Mouse (Mus musculus) testis, adult 2 months (tissue): Measurements from ENCODE around the gene Myh9.

ENCODE experiments used
- CTCF ChIP-seq: fragments of 200-500 bp; IDR thresholded peaks from 2 replicates; pipeline ENCODE4 v1.5.1; 2012; ENCODE audit warnings: low read depth, mild to moderate bottlenecking, inconsistent platforms, low read length, moderate library complexity; ENCODE audit not compliant: control insufficient read depth, insufficient read depth, insufficient replicate concordance
- POLR2A ChIP-seq: fragments of 200-500 bp; IDR thresholded peaks from 2 replicates; pipeline ENCODE4 v1.6.1; 2012; ENCODE audit warnings: low read depth, mild to moderate bottlenecking, inconsistent platforms, low read length, moderate library complexity; ENCODE audit not compliant: control insufficient read depth

DNA sequence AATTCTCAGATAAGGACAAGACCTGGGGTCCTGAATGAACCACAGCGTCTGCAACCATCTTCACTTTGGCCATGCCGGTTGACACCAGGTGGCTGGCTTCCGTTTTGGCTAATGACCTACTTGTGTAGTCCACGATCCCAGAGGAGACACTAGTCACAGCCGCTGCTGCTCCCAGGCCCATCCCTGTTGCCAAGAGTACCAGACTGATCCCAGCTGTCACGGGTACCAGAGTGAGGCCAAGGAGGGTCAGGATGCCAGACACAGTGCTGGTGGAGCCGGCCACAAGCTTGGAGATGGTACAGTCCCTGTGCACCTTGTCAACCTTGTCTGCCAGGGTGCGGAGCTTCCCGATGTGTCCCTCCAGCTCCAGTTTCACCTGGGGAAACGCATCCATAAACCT is 92.3 kb downstream of the Myh9 start:
- TF ChIP-seq POLR2A (no peak), CTCF (no peak)
